Comparison of ENCODE assay signal across 24 mouse cellular contexts in genomic region chr6:52817203-52817874, GRCm38 (mm10).
DNase-seq lines count a peak whose midpoint lies in the region; ATAC-seq and TF ChIP-seq lines count a peak whose summit lies in the region.
"Had no signal": no experiment of that assay in that cellular context is flagged by ENCODE, and none has a peak within 500 bp of the region (broad histone marks: within the 10 kb centered on the region; RNA-seq: fewer than 3 reads in every experiment).

No protein-coding gene starts in this region.

- H3K9me3 ChIP-seq in kidney, postnatal 0 days (replicated peaks; ENCODE audit: low read length): no peaks in the 10 kb centered on the region
- H3K9me3 ChIP-seq in kidney, embryonic 15.5 days (replicated peaks): no peaks in the 10 kb centered on the region
- H3K9me3 ChIP-seq: forebrain, embryonic 10.5 days; heart, embryonic 10.5 days; hindbrain, embryonic 12.5 days; liver, embryonic 15.5 days had no signal

- H3K4me3 ChIP-seq in kidney, postnatal 0 days (replicated peaks; ENCODE audit: low read depth, low read length): no peak overlapping the region
- H3K4me3 ChIP-seq in kidney, embryonic 15.5 days (replicated peaks): no peak overlapping the region
- no peak overlapping the region for H3K4me3 ChIP-seq in bone marrow, adult 2 months (replicated peaks; ENCODE audit: control insufficient read depth, low read depth, low read length)
- H3K4me3 ChIP-seq: forebrain, embryonic 10.5 days; heart, embryonic 10.5 days; hindbrain, embryonic 12.5 days; left cerebral cortex, adult 2 months; liver, embryonic 15.5 days had no signal

- no peaks in the 10 kb centered on the region for H3K27me3 ChIP-seq in kidney, postnatal 0 days (ENCODE audit: insufficient read depth, low read length)
- H3K27me3 ChIP-seq in kidney, embryonic 15.5 days: peaks cover 6% of the 10 kb centered on the region; the same call in 1 of the 2 replicates
- H3K27me3 ChIP-seq: hindbrain, embryonic 12.5 days; liver, embryonic 15.5 days had no signal

- TF ChIP-seq CTCF in kidney, postnatal 0 days (IDR thresholded peaks at IDR 0.05; ENCODE audit: low read depth): no peak
- no peak for TF ChIP-seq CTCF in bone marrow, adult 2 months (IDR thresholded peaks at IDR 0.05; ENCODE audit: control insufficient read depth, insufficient read depth, low read length)

- peak; percentile 71 for DNase-seq in kidney, postnatal 0 days (ENCODE audit: low spot score)
- peak; percentile 63 for DNase-seq in thymus, postnatal 25 days
- DNase-seq in retina, embryonic 14.5 days (ENCODE audit: low spot score): no peak
- no peak for DNase-seq in embryo, embryonic 10 days (ENCODE audit: low spot score)
- DNase-seq: adrenal gland, postnatal 36 days; cerebellum, adult 11 months; cerebellum, adult 9-11 months; gastrocnemius, postnatal 25 days; heart, postnatal 10 days; kidney, adult 11 months; layer of hippocampus, adult 9-11 months; liver; lung, postnatal 4 days; right cerebral cortex, adult 18-20 months; right cerebral cortex, postnatal 4 days had no signal

- ATAC-seq in kidney, postnatal 0 days (replicated peaks; ENCODE audit: low FRiP score, low read depth): no peak
- no peak for ATAC-seq in kidney, embryonic 15.5 days (replicated peaks; ENCODE audit: low FRiP score)
- 0 out of 2 replicates have a peak, but pooled peaks have one; percentile 13 for ATAC-seq in monocyte, adult 5-6 weeks (replicated peaks; ENCODE audit: insufficient number of reproducible peaks, low FRiP score, low TSS enrichment, poor library complexity, severe bottlenecking)
- ATAC-seq: forebrain, embryonic 16.5 days had no signal

- no peak overlapping the region for H3K27ac ChIP-seq in kidney, postnatal 0 days
- H3K27ac ChIP-seq in kidney, embryonic 15.5 days: no peak overlapping the region
- 0 out of 2 replicates have a peak overlapping the region, but pooled peaks have one; percentile 6 for H3K27ac ChIP-seq in bone marrow, adult 2 months (ENCODE audit: control insufficient read depth, insufficient read depth, low read depth, low read length, poor library complexity)
- H3K27ac ChIP-seq: forebrain, embryonic 10.5 days; heart, embryonic 10.5 days; hindbrain, embryonic 12.5 days; left cerebral cortex, adult 2 months; liver, embryonic 15.5 days had no signal

- no peak for TF ChIP-seq POLR2A in bone marrow, adult 2 months (IDR thresholded peaks at IDR 0.05; ENCODE audit: borderline replicate concordance, control insufficient read depth, low read depth, low read length)

- 72% methylated on average over 10 of the region's 10 CpGs for WGBS in kidney, postnatal 0 days
- 70% methylated on average over 10 of the region's 10 CpGs for WGBS in kidney, embryonic 15.5 days
- WGBS in bone marrow, adult 2 months: 44% methylated on average over 10 of the region's 10 CpGs

- H3K36me3 ChIP-seq in kidney, postnatal 0 days (ENCODE audit: insufficient read depth, low read length): no peaks in the 10 kb centered on the region
- no peaks in the 10 kb centered on the region for H3K36me3 ChIP-seq in kidney, embryonic 15.5 days
- H3K36me3 ChIP-seq: forebrain, embryonic 10.5 days; heart, embryonic 10.5 days; hindbrain, embryonic 12.5 days; liver, embryonic 15.5 days had no signal

- H3K4me1 ChIP-seq in kidney, postnatal 0 days (replicated peaks; ENCODE audit: insufficient read depth, low read length): no peaks in the 10 kb centered on the region
- peaks cover 11% of the 10 kb centered on the region for H3K4me1 ChIP-seq in kidney, embryonic 15.5 days
- peaks cover 2% of the 10 kb centered on the region; the same call in 1 of the 2 replicates for H3K4me1 ChIP-seq in bone marrow, adult 2 months (ENCODE audit: control insufficient read depth, insufficient read depth, low read length)
- H3K4me1 ChIP-seq: liver, embryonic 15.5 days had no signal

- H3K4me2 ChIP-seq in kidney, postnatal 0 days (ENCODE audit: low read length): no peak overlapping the region
- no peak overlapping the region for H3K4me2 ChIP-seq in kidney, embryonic 15.5 days
- H3K4me2 ChIP-seq: hindbrain, embryonic 12.5 days; liver, embryonic 15.5 days had no signal

- no peak overlapping the region for H3K9ac ChIP-seq in kidney, postnatal 0 days (ENCODE audit: low read depth, low read length)
- H3K9ac ChIP-seq in kidney, embryonic 15.5 days: no peak overlapping the region
- H3K9ac ChIP-seq: hindbrain, embryonic 12.5 days; liver, embryonic 15.5 days had no signal

Comparison
In these comparisons a context has a peak if more than half of its experiments do, and no peak if none do; other contexts are left out.
1. DNase-seq: peak in kidney, postnatal 0 days (single experiment) and thymus, postnatal 25 days (single experiment); none in retina, embryonic 14.5 days (single experiment) and embryo, embryonic 10 days (single experiment).